Mouse (Mus musculus): Measurements from ENCODE around the gene Zbtb2. TPM values are rescaled to one million over a fixed set of nuclear protein-coding genes. Genes with fewer than 3 reads are reported as not detected.

Gene Zbtb2
- polyA plus RNA-seq (2017; shearing (Covaris generic)): 19.4 TPM

DNA sequence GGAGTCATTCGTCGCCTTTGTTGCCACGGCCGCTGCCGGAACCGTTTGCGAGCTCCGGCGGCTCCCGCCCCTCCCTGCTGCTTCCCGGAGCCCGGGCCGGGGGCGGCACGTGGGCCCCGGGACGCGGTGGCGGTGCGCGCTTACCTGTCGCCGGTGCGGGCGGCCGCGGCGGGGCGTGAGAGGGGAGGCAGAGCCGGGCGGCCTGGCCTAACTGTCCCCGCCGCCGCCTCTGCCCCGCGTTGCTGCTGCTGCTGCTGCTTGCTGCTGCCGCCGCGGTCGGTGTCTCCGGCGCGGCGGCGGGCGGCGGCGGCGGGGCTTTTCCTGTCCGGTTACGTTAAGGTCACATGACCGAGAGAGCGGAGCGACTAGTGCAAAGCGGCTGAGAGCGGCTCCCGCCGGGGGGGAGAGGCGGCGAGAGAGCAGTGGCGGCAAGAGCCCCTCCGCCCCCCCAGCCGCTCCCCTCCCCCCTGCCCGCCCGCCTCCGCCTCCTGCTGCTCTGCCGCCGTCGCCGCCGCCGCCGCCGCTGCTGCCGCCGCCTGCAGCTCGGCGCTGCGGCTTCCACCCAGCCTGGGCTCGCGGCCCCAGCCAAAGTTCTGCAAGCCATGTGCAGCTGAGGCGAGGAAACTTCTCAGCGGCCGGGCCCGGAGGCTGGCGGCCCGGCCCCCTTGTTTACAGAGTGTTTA, at the start of gene Zbtb2:
Zbtb2 (minus strand) TSS at position 408 of the 683 bp plus-strand sequence.

GRCm38 (mm10) chr10:4432123-4432931, 44.4 kb upstream of the Zbtb2 start, which contains the start of the genes Rmnd1 and Armt1:
TSS of gene Rmnd1 (minus strand) at chr10:4432388.
TSS of gene Armt1 (plus strand) at chr10:4432467.

Other genes starting within 250 kb of the Zbtb2 start
- 8.4 TPM for gene Akap12, start 121.7 kb downstream of the Zbtb2 start, polyA plus RNA-seq (2017; shearing (Covaris generic))
- gene Rmnd1, start 44.3 kb upstream of the Zbtb2 start, polyA plus RNA-seq (2017; shearing (Covaris generic)): 60.5 TPM
- 33.2 TPM for gene Armt1, start 44.4 kb upstream of the Zbtb2 start, polyA plus RNA-seq (2017; shearing (Covaris generic))
- 0.50 TPM for gene Ccdc170, start 94.4 kb upstream of the Zbtb2 start, polyA plus RNA-seq (2017; shearing (Covaris generic))
- gene Esr1, start 223.5 kb upstream of the Zbtb2 start, polyA plus RNA-seq (2017; shearing (Covaris generic)): 2.7 TPM

Measured in activated CD4-positive, CD25-positive, alpha-beta regulatory T cell, adult 9 weeks (primary cell).